In genomic region chr4:136980921-136981320, GRCm38 (mm10) we compare ENCODE assay signal across 11 mouse cellular contexts. TPM values are rescaled to one million over a fixed set of nuclear protein-coding genes. Genes with fewer than 3 reads are reported as not detected.
DNase-seq lines count a peak whose midpoint lies in the region; ATAC-seq lines count a peak whose summit lies in the region.
"Had no signal": no experiment of that assay in that cellular context is flagged by ENCODE, and none has a peak within 500 bp of the region (broad histone marks: within the 10 kb centered on the region; RNA-seq: fewer than 3 reads in every experiment).

No protein-coding gene starts in this region.

- 0 out of 2 replicates have a peak, but pooled peaks cover 2% of the 10 kb centered on the region for H3K36me3 ChIP-seq in kidney, embryonic 16.5 days (ENCODE audit: insufficient read depth, low read length)
- H3K36me3 ChIP-seq in hindbrain, embryonic 15.5 days: no peaks in the 10 kb centered on the region

- no peaks in the 10 kb centered on the region for H3K9me3 ChIP-seq in kidney, embryonic 16.5 days (ENCODE audit: low read length)
- H3K9me3 ChIP-seq in hindbrain, embryonic 15.5 days: no peaks in the 10 kb centered on the region
- H3K9me3 ChIP-seq: heart, embryonic 13.5 days; midbrain, embryonic 12.5 days had no signal

- no peak overlapping the region for H3K4me2 ChIP-seq in kidney, embryonic 16.5 days (replicated peaks; ENCODE audit: low read depth, low read length)
- no peak overlapping the region for H3K4me2 ChIP-seq in hindbrain, embryonic 15.5 days
- H3K4me2 ChIP-seq: heart, embryonic 13.5 days; midbrain, embryonic 12.5 days had no signal

- H3K4me3 ChIP-seq in kidney, embryonic 16.5 days (ENCODE audit: low read length): no peak overlapping the region
- H3K4me3 ChIP-seq in hindbrain, embryonic 15.5 days: no peak overlapping the region
- H3K4me3 ChIP-seq: gastrocnemius, adult 2 months; heart, embryonic 13.5 days; midbrain, embryonic 12.5 days had no signal

- no peaks in the 10 kb centered on the region for H3K4me1 ChIP-seq in kidney, embryonic 16.5 days (ENCODE audit: insufficient read depth, low read length)
- H3K4me1 ChIP-seq in hindbrain, embryonic 15.5 days (replicated peaks): peaks cover 32% of the 10 kb centered on the region
- H3K4me1 ChIP-seq: heart, embryonic 13.5 days had no signal

- peak; percentile 18 to 37 for DNase-seq in adrenal gland, postnatal 36 days
- DNase-seq in adrenal gland, adult 8-10 months: no peak
- DNase-seq in kidney, adult 11 months: peak; percentile 15
- peak; percentile 7 for DNase-seq in NIH3T3 (ENCODE audit: low read depth)
- DNase-seq in heart, adult 18-20 months: no peak
- no peak for DNase-seq in gastrocnemius, adult 18-20 months (ENCODE audit: low spot score)

- ATAC-seq in kidney, embryonic 16.5 days (ENCODE audit: low FRiP score, low TSS enrichment): no peak
- 0 out of 2 replicates have a peak, but pooled peaks have one; percentile 4 for ATAC-seq in hindbrain, embryonic 15.5 days (ENCODE audit: low FRiP score, low read depth)

- WGBS in kidney, embryonic 16.5 days: 70% methylated on average over 4 of the region's 4 CpGs
- WGBS in hindbrain, embryonic 15.5 days: 61% methylated on average over 4 of the region's 4 CpGs

- no peak overlapping the region for H3K9ac ChIP-seq in kidney, embryonic 16.5 days (replicated peaks; ENCODE audit: low read length)
- no peak overlapping the region for H3K9ac ChIP-seq in hindbrain, embryonic 15.5 days
- H3K9ac ChIP-seq: heart, embryonic 13.5 days; midbrain, embryonic 12.5 days had no signal

- H3K27me3 ChIP-seq in kidney, embryonic 16.5 days (ENCODE audit: insufficient read depth, low read length): no peaks in the 10 kb centered on the region
- H3K27me3 ChIP-seq in hindbrain, embryonic 15.5 days: no peaks in the 10 kb centered on the region; the same call in 1 of the 2 replicates

- H3K27ac ChIP-seq in kidney, embryonic 16.5 days (ENCODE audit: low read length): no peak overlapping the region
- H3K27ac ChIP-seq in hindbrain, embryonic 15.5 days (replicated peaks): no peak overlapping the region
- H3K27ac ChIP-seq: gastrocnemius, adult 2 months; heart, embryonic 13.5 days had no signal

RNA-seq across cellular contexts. Expression of gene Epha8, which starts 24.3 kb away (rescaled TPM):
- under 1 TPM; 0.10 to 0.23 TPM for total RNA-seq in adrenal gland, postnatal 36 days (2021)
- under 1 TPM; 0.23 to 0.86 (median 0.59) TPM for total RNA-seq in adrenal gland, adult 8-10 months (2022)
- 0.06 and 0.50 TPM in 2 replicates for polyA plus RNA-seq in kidney, embryonic 16.5 days (2015; fragmentation: Nextera tagmentation; extraction: Ambion mirVana)
- polyA plus RNA-seq in hindbrain, embryonic 15.5 days (2015; fragmentation: Nextera tagmentation; extraction: Ambion mirVana): 13.9 and 16.5 TPM in 2 replicates
- total RNA-seq in heart, adult 18-20 months (2021): under 1 TPM in 1 of 2 experiments, not detected in 1; 0.07 TPM
- not detected for total RNA-seq in gastrocnemius, adult 18-20 months (2021)
- total RNA-seq: gastrocnemius, adult 2 months had no signal

Comparison
In these comparisons a context has a peak if more than half of its experiments do, and no peak if none do; other contexts are left out.
1. DNase-seq: peak in adrenal gland, postnatal 36 days (2 of 2), kidney, adult 11 months (single experiment) and NIH3T3 (single experiment); none in adrenal gland, adult 8-10 months (single experiment), heart, adult 18-20 months (0 of 2) and gastrocnemius, adult 18-20 months (single experiment).